Mouse (Mus musculus): ENCODE results near the gene Snd1. TPM values are rescaled to one million over a fixed set of nuclear protein-coding genes. Genes with fewer than 3 reads are reported as not detected.

Gene Snd1
- polyA plus RNA-seq, 1 experiment from 2014 or later, result 64.8 TPM

- peaks cover 6% of the 10 kb centered on the region; the same call in 1 of the 2 replicates for H3K79me2 ChIP-seq (ENCODE audit: inconsistent target)
- no peaks in the 10 kb centered on the region for H3K36me3 ChIP-seq (ENCODE audit: inconsistent target)
Measured at GRCm38 (mm10) chr6:28572991-28573759, 98.2 kb downstream of the Snd1 start.

GRCm38 (mm10) chr6:28576356-28577264 is 101.7 kb downstream of the Snd1 start:
- Histone ChIP-seq H3K36me3 (ENCODE audit: inconsistent target) (no peaks in the 10 kb centered on the region), H3K27ac (no peak overlapping the region), H3K79me2 (ENCODE audit: inconsistent target) (peaks cover 14% of the 10 kb centered on the region; the same call in 1 of the 2 replicates), H3K4me3 (ENCODE audit: inconsistent target) (no peak overlapping the region)
- WGBS (ENCODE audit: missing documents), result 88% methylated on average over 13 of the region's 14 CpGs

More at GRCm38 (mm10) chr6:28572991-28573759, 98.2 kb downstream of the Snd1 start:
- WGBS (ENCODE audit: missing documents), result 81% methylated on average over 11 of the region's 11 CpGs
- Histone ChIP-seq H3K27ac (no peak overlapping the region), H3K4me3 (ENCODE audit: inconsistent target) (no peak overlapping the region)

DNA sequence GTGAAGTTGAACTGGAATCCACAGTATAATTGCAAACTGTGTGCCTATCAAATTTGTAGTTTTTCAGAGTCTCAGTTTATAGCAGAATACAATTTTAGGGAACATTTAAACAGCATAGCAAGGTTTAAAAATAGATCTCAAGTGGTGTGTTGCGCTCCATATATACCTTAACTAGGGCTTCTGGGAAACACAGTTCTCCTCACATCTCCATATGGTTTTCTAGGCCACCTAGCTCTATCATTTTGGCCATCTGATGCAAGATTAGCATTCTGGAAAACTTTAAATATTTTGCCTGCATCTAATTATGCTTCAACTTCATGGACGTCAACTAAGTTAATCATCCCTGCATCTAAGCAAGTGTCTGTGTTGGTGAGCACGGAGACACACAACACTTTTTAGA is 107.9 kb downstream of the Snd1 start:
- Histone ChIP-seq H3K4me3 (ENCODE audit: inconsistent target) (no peak overlapping the region), H3K27ac (no peak overlapping the region), H3K36me3 (ENCODE audit: inconsistent target) (no peaks in the 10 kb centered on the region), H3K79me2 (ENCODE audit: inconsistent target) (peaks cover 14% of the 10 kb centered on the region; the same call in 1 of the 2 replicates)
- 100% methylated on average over 3 of the region's 3 CpGs for whole genome bisulfite sequencing (ENCODE audit: missing documents)

DNA sequence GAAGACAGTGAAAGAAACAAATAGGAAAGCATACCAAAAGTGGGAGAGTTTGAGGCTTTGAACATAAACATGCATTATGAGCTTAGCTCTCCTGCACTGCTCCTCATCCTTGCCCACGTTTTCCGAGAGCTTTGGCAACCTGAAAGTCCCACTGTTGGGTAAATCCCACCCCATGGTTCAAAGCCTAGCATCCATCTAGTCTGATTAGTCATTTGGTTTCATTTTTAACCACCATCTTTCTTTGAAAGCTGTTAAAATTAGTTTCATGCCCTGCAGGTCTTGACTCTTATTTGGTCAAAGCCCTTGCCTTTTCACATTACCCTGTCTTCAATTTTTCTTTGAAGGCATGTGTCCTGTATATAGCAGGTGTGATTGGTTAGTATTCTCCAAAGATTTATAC is 108.5 kb downstream of the Snd1 start:
- Histone ChIP-seq H3K36me3 (ENCODE audit: inconsistent target) (no peaks in the 10 kb centered on the region), H3K27ac (no peak overlapping the region), H3K4me3 (ENCODE audit: inconsistent target) (no peak overlapping the region), H3K79me2 (ENCODE audit: inconsistent target) (peaks cover 14% of the 10 kb centered on the region; the same call in 1 of the 2 replicates)
- 100% methylated on average over 2 of the region's 2 CpGs for WGBS (ENCODE audit: missing documents)

- no peak overlapping the region for H3K4me3 ChIP-seq (ENCODE audit: inconsistent target)
- peaks cover 2% of the 10 kb centered on the region; the same call in 1 of the 2 replicates for H3K79me2 ChIP-seq (ENCODE audit: inconsistent target)
- H3K36me3 ChIP-seq (ENCODE audit: inconsistent target), result no peaks in the 10 kb centered on the region
- 74% methylated on average over 3 of the region's 3 CpGs for WGBS (ENCODE audit: missing documents)
- no peak overlapping the region for H3K27ac ChIP-seq
Measured at GRCm38 (mm10) chr6:28586806-28587205, 111.9 kb downstream of the Snd1 start.

- H3K4me3 ChIP-seq (ENCODE audit: inconsistent target), result no peak overlapping the region
- H3K79me2 ChIP-seq (ENCODE audit: inconsistent target), result peaks cover 4% of the 10 kb centered on the region; the same call in 1 of the 2 replicates
- no peak overlapping the region for H3K27ac ChIP-seq
- 66% methylated on average over 5 of the region's 5 CpGs for WGBS (ENCODE audit: missing documents)
- no peaks in the 10 kb centered on the region for H3K36me3 ChIP-seq (ENCODE audit: inconsistent target)
Measured at GRCm38 (mm10) chr6:28588494-28589171, 113.7 kb downstream of the Snd1 start.

GRCm38 (mm10) chr6:28592323-28592893 is 117.5 kb downstream of the Snd1 start:
- 94% methylated on average over 3 of the region's 3 CpGs for WGBS (ENCODE audit: missing documents)
- Histone ChIP-seq H3K27ac (no peak overlapping the region), H3K36me3 (ENCODE audit: inconsistent target) (no peaks in the 10 kb centered on the region), H3K79me2 (ENCODE audit: inconsistent target) (peaks cover 9% of the 10 kb centered on the region; the same call in 1 of the 2 replicates), H3K4me3 (ENCODE audit: inconsistent target) (no peak overlapping the region)

DNA sequence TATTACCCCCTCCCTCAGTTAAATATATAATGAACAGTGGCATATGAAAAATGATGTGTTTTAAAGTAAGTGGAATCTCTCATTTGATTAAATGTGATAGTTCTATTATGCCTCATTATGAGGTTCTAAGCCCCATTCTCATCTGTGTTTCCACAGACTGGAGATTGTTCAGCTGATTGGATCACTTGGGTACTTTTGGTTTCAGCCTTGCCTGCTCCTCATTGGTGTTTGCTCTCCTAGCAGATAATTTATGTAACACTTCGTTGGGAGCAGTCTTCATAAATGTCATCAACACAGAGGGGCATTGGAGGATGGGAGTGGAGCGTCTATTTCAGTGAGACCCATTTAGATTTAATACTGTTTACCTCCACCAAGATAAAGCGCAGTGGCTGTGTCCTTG is 118.8 kb downstream of the Snd1 start:
- WGBS (ENCODE audit: missing documents), result 81% methylated on average over 3 of the region's 3 CpGs

DNA sequence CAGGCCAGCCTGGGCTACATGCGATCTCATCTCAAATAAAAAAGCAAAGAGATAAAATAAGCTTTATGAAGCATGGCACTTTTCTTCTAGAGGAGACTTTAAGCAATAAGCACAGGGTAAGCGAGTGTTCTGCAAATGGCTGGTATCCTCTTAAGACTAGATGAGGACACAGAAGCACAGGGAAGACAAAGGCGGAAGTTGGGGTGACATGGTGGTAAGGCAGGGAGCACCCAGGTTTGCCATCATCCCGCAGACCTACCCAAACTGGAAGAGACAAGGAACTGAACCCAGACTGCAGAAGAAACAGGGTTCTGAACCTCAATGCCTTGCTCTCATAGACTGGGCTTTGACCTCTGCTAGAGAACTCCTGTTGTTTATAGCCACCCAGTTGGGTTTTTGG is 119.8 kb downstream of the Snd1 start:
- Histone ChIP-seq H3K4me3 (ENCODE audit: inconsistent target) (no peak overlapping the region), H3K79me2 (ENCODE audit: inconsistent target) (peaks cover 12% of the 10 kb centered on the region; the same call in 1 of the 2 replicates), H3K36me3 (ENCODE audit: inconsistent target) (no peaks in the 10 kb centered on the region), H3K27ac (no peak overlapping the region)
- WGBS (ENCODE audit: missing documents), result 95% methylated on average over 4 of the region's 4 CpGs

More for the DNA sequence above, 118.8 kb downstream of the Snd1 start:
- no peaks in the 10 kb centered on the region for H3K36me3 ChIP-seq (ENCODE audit: inconsistent target)
- no peak overlapping the region for H3K27ac ChIP-seq
- H3K79me2 ChIP-seq (ENCODE audit: inconsistent target), result peaks cover 12% of the 10 kb centered on the region; the same call in 1 of the 2 replicates
- no peak overlapping the region for H3K4me3 ChIP-seq (ENCODE audit: inconsistent target)

DNA sequence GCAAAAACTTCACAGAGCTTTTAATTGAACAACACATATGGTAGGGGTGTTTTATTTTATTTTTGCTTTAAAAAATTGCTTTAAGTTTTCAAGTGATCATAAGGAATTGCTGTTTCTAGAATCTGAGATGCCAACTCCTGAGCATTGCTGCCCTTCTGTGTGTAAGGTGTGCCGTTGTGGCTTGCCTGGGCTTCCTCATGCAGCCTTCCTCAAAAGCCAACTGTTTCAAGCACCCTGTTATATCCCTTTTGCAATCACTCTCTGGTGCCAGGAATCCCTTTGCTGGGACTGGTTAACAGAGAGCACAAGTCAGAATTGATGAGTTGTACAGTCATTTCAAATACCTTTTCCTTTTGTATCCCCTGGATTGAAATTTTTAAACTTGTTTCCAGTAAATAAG is 120.3 kb downstream of the Snd1 start:
- no peaks in the 10 kb centered on the region for H3K36me3 ChIP-seq (ENCODE audit: inconsistent target)
- H3K4me3 ChIP-seq (ENCODE audit: inconsistent target), result no peak overlapping the region
- WGBS (ENCODE audit: missing documents), result 11% methylated on average over 1 of the region's 1 CpGs
- peaks cover 12% of the 10 kb centered on the region; the same call in 1 of the 2 replicates for H3K79me2 ChIP-seq (ENCODE audit: inconsistent target)
- H3K27ac ChIP-seq, result no peak overlapping the region

DNA sequence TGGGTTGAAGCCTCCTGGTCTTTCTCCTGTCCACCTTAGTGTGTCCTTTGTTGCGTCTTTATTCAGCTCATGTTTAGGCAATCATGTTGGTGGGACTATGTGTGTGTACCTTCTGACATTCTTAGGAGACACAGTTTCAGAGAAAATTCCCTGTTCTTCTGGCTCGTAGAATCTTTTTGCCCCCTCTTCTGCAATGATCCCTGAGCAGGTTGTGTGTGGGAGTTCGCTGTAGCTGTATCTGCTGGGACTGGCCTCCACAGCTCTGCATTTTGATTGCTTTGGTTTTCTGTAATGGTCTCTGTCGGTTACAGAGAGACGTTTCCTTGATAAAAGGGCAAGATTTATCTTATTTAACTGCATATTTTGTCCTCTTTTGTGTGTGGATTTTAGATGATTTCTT is 122.3 kb downstream of the Snd1 start:
- WGBS (ENCODE audit: missing documents), result 100% methylated on average over 5 of the region's 5 CpGs
- no peak overlapping the region for H3K4me3 ChIP-seq (ENCODE audit: inconsistent target)
- no peak overlapping the region for H3K27ac ChIP-seq
- H3K36me3 ChIP-seq (ENCODE audit: inconsistent target), result no peaks in the 10 kb centered on the region
- H3K79me2 ChIP-seq (ENCODE audit: inconsistent target), result peaks cover 9% of the 10 kb centered on the region; the same call in 1 of the 2 replicates

- H3K27ac ChIP-seq, result no peak overlapping the region
- no peaks in the 10 kb centered on the region for H3K36me3 ChIP-seq (ENCODE audit: inconsistent target)
- H3K4me3 ChIP-seq (ENCODE audit: inconsistent target), result no peak overlapping the region
- peaks cover 9% of the 10 kb centered on the region; the same call in 1 of the 2 replicates for H3K79me2 ChIP-seq (ENCODE audit: inconsistent target)
- 40% methylated on average over 5 of the region's 5 CpGs for WGBS (ENCODE audit: missing documents)
Measured at GRCm38 (mm10) chr6:28599120-28599519, 124.2 kb downstream of the Snd1 start.

- Histone ChIP-seq H3K27ac (no peak overlapping the region), H3K36me3 (ENCODE audit: inconsistent target) (no peaks in the 10 kb centered on the region), H3K79me2 (ENCODE audit: inconsistent target) (peaks cover 21% of the 10 kb centered on the region; the same call in 1 of the 2 replicates), H3K4me3 (ENCODE audit: inconsistent target) (no peak overlapping the region)
Measured at GRCm38 (mm10) chr6:28600404-28600803, 125.5 kb downstream of the Snd1 start.

GRCm38 (mm10) chr6:28603401-28603800 is 128.5 kb downstream of the Snd1 start:
- Histone ChIP-seq H3K79me2 (ENCODE audit: inconsistent target) (peaks cover 42% of the 10 kb centered on the region; the same call in 1 of the 2 replicates), H3K36me3 (ENCODE audit: inconsistent target) (no peaks in the 10 kb centered on the region), H3K4me3 (ENCODE audit: inconsistent target) (no peak overlapping the region), H3K27ac (no peak overlapping the region)
- 100% methylated on average over 3 of the region's 3 CpGs for WGBS (ENCODE audit: missing documents)

Measured in macrophage (primary cell).